Mouse (Mus musculus): ENCODE measurements around the gene Dnmt3c.

- TF ChIP-seq CTCF (IDR thresholded peaks at IDR 0.05): no peak
- no peak for TF ChIP-seq POLR2A (IDR thresholded peaks at IDR 0.05; ENCODE audit: insufficient read depth, low read depth, low read length)
- TF ChIP-seq EP300 (IDR thresholded peaks at IDR 0.05; ENCODE audit: insufficient read depth, low read depth, low read length): no peak
Measured at GRCm38 (mm10) chr2:153723098-153723497, 26.6 kb downstream of the Dnmt3c start.

Data from heart, adult 2 months (tissue).